Mouse (Mus musculus) MEL-GATA-1-ER (cell line): ENCODE data around the gene Mapkbp1.

Experiments
- DNase-seq: peaks from one replicate; pipeline ENCODE4 v3.0.0-alpha.2; 2012; ENCODE audit warnings: low read depth; ENCODE audit errors: extremely low read depth

Gene Mapkbp1

DNA sequence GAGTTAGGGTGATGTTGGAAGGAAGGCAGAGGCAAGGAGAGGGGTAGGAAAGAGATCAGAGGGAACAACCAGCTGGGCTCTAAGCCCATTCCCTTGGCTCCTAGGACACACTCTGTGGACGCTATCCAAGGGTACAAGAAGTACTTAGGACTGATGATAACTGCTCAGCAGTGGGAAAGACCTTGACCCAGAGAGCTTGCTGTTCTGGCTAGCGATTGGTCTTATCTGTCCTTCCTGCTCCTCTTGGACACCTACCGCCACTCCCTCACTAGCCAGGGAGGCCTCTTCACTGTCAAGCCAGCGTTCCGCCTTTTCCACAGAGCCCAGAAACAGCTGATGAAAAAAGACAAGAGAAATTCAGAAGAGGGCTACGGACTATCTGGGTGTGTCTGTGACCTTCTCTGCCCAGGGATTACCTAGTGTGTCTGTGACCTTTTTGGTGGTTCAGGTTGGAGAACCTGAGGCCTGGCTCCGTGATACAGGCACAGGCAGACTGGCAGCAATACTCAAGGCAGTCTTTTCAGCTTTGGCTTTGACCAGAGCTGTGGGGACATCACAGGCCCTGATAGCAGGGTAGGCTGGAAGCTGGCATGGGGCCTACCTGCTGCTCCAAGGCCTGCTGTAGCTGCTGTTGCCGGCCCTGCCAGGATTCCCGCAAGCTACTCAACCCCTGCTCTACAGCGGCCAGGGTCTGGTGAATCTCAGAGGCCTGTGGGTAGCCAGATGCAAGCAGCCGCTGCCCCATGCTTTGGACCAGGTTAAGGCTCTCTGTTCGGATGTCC is 82.5 kb downstream of the Mapkbp1 start:
- DNase-seq = no peak

DNA sequence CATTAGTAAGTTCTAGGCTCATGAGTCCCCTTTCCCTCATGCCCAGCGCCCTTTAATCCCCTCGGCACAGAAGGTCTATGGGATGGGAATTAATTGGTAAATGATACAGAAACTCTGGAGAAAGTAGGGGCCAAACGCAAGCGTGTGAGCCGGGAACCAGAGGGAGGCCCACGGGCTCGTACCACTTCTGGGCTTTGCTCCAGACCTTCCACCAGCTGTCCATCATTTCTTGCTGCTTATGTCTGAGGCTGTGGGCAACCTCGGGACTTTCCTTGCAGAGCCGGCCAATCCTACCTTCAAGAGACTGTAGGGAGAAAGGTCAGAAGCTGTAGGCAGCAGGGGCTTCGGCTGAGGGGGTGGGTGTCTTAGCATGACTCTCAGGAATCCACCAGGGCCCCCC is 83.4 kb downstream of the Mapkbp1 start:
- DNase-seq = no peak

DNA sequence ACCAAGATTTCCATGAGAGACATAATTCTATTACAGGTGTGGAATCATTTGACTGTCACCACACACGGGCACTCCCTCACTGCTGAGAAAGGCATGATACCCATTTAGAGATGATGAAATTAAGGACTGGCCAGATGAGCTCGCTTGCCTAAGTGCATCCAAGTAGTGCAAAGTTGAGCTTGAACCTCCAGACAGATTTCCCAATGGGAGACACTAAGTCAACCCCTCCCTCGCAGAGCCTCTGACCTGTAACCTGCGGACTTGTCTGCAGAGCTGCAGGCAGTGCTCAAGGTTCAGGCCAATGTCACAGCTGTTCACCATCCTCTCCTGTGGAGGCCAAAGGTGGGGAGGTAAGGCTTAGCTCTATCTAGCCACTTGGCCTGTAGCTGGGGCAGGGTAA is 86.3 kb downstream of the Mapkbp1 start:
- DNase-seq = no peak

DNA sequence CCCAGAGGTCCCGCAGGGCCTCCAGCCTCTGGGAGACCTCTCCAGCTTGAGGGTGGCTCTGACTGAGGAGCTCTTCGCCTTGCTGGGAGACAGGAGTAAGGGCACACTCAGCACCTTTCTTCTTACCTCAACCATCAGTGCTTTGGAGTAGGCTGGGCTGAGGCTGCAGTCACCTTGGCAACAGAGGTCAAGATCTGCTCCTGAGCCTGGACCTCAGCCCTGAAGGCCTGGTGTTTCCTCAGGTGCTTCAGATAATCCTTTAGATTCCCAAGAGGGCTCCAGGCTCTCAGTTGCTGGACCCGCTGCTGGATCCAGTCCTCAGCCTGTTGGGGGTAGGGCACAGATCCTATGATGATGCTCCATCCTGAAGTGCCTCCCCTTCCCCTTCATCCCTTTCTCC is 87.0 kb downstream of the Mapkbp1 start:
- DNase-seq = no peak

- no peak for DNase-seq
Observed at GRCm38 (mm10) chr2:120060190-120060589, 87.7 kb downstream of the Mapkbp1 start.

DNA sequence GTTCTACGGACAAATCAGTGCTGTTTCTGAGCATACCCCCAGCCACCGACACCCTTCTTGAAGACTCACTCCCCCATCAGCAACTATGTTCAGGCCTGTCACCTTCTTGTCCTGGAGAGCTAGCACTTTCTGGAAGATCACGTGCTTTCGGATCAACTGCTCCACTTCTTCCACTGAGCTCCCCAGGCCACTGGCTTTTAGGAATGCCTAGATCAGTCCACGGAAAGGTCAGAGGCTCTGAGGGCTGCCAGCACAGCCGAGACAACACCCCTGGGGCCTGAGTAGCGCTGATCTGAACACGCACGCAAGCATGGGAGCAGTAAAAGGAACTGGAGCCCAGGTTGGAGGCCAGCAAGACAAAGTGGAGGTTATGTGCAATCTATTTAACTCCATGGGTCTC is 88.2 kb downstream of the Mapkbp1 start:
- no peak for DNase-seq

GRCm38 (mm10) chr2:120062248-120062647 is 89.7 kb downstream of the Mapkbp1 start:
- DNase-seq = no peak

DNA sequence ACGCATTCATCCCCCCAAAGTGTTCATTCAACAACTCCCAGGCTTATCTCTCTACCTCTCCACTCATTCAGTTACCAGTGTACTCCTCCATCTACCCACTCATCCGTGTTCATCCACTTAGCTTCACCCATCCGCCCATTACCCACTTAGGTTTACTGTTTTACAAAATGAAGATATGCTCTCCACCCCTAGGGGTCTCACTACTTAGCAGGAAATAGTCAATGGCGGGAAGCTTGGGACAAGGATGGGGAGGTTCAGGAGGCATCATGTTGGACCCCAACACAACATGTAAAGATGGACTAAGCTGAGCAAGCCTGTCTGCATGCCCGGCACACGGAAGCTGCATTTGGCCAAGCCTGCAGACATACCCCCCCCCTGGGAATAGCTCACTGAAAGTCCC is 92.1 kb downstream of the Mapkbp1 start:
- no peak for DNase-seq

DNA sequence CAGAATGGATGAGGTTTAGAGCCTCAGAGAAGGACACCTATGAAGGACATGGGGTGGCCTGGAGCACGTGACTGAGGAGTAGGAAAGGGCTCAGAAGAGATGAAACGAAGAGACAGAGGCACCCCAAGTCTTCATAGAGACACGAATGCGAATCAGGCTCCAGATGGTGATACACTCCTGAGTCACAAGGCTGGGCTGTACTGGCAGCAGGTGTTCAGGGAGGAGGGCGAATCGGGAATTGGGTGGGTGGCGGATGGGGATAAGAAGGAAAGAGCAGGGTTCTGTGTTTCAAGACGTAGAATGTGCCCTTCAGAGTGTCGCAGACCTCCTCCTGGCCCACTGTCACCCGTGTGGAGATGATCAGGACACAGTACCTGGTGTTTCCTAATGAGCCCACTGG is 92.7 kb downstream of the Mapkbp1 start:
- DNase-seq = no peak

DNA sequence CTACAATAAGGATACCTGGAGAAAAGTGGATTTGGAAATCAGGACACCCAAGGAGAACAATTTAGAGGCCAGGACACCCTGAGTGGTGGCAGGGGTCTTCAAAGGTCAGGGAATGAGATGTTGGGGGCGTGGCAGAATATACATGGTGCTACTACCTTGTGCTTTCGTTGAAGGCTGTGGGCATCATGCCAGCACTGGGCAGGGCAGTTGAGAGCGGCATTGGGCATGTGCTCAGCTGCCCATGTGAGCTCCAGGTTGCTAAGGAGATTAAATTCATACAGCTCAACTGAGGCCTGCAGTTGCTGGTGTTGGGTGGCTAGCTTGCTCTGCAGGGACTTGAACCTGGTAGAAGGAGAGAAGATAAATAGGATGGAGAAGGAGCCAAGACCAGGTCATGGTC is 93.7 kb downstream of the Mapkbp1 start:
- no peak for DNase-seq

- no peak for DNase-seq
Observed at GRCm38 (mm10) chr2:120068555-120069465, 96.3 kb downstream of the Mapkbp1 start.

DNA sequence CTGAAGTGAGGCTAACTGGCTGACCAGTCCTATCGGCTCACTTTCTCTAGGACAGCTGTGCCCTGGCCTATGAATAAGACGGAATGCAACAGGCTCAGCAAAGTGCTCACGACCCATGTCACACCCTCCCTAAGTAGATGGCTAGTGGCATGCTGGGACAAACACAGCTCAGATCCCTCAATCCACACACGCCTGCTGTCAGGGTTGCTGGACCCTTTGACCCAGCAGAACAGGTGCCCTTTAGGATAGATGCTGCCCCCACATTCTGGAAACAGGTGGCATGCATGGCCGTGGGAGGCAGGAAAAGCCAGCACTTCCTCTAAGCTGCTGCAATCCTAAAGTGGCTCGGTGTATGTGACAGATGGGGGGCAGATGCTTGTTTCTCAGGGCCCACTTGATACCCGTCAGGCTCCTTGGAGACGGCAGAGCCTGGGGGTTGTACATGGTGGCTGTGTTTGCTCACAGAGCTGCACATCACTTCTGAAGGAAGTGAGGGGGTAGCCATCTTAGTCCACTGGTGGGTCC is 97.0 kb downstream of the Mapkbp1 start:
- no peak for DNase-seq

DNA sequence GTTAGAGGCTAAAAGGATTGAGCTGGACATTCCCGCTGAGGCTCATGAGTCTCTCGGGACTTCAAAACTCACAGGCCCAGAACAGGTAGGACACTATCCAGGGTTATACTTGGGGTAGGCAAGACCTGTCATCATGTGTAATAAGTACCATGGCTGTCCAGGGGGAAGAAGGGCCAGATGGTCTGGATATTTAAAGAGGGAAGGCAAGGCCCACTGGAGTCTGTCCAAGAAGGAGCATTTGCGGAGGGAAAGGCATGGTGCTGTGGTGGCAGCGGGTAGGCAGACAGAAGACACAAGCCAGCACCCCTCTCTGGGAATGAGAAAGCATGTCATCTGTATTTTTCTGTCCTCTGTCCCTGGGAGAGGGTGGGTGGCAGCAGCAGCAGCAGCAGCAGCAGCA is 101.6 kb downstream of the Mapkbp1 start:
- no peak for DNase-seq

GRCm38 (mm10) chr2:120076076-120076705 is 103.7 kb downstream of the Mapkbp1 start:
- DNase-seq = no peak
